13 mouse cellular contexts compared by ENCODE assay signal in genomic region chr7:137318383-137318775, GRCm38 (mm10). TPM values are rescaled to one million over a fixed set of nuclear protein-coding genes. Genes with fewer than 3 reads are reported as not detected.
DNase-seq lines count a peak whose midpoint lies in the region; ATAC-seq lines count a peak whose summit lies in the region.
"Had no signal": no experiment of that assay in that cellular context is flagged by ENCODE, and none has a peak within 500 bp of the region (broad histone marks: within the 10 kb centered on the region; RNA-seq: fewer than 3 reads in every experiment).

No protein-coding gene starts in this region.

- peaks cover 23% of the 10 kb centered on the region for H3K4me1 ChIP-seq in heart, embryonic 11.5 days (ENCODE audit: control insufficient read depth, insufficient read depth, low read length)
- H3K4me1 ChIP-seq in embryonic facial prominence, embryonic 15.5 days, result peaks cover 85% of the 10 kb centered on the region
- peaks cover 75% of the 10 kb centered on the region for H3K4me1 ChIP-seq in limb, embryonic 12.5 days (replicated peaks)
- H3K4me1 ChIP-seq in neural tube, embryonic 12.5 days, result peaks cover 75% of the 10 kb centered on the region

- no peaks in the 10 kb centered on the region for H3K36me3 ChIP-seq in heart, embryonic 11.5 days (ENCODE audit: control insufficient read depth, insufficient read depth, low read length)
- H3K36me3 ChIP-seq in embryonic facial prominence, embryonic 15.5 days, result no peaks in the 10 kb centered on the region
- no peaks in the 10 kb centered on the region for H3K36me3 ChIP-seq in limb, embryonic 12.5 days
- no peaks in the 10 kb centered on the region for H3K36me3 ChIP-seq in neural tube, embryonic 12.5 days
- H3K36me3 ChIP-seq: forebrain, embryonic 15.5 days had no signal

- DNase-seq in heart, postnatal 4 days, result no peak
- DNase-seq in Muller cell, postnatal 12 days (ENCODE audit: inconsistent ontology term), result no peak
- DNase-seq in gastrocnemius, adult 8-10 months (ENCODE audit: low spot score in 2 of 2), result no peak
- DNase-seq: cerebellum, postnatal 25 days had no signal

- no peak overlapping the region for H3K9ac ChIP-seq in heart, embryonic 11.5 days (ENCODE audit: low read depth, low read length)
- H3K9ac ChIP-seq in embryonic facial prominence, embryonic 15.5 days, result no peak overlapping the region
- peak overlapping the region; percentile 28; the same call in 1 of the 2 replicates for H3K9ac ChIP-seq in limb, embryonic 12.5 days (replicated peaks)
- no peak overlapping the region for H3K9ac ChIP-seq in neural tube, embryonic 12.5 days
- H3K9ac ChIP-seq: forebrain, embryonic 15.5 days had no signal

- no peak overlapping the region for H3K4me3 ChIP-seq in heart, embryonic 11.5 days (ENCODE audit: low read depth, low read length)
- no peak overlapping the region for H3K4me3 ChIP-seq in embryonic facial prominence, embryonic 15.5 days (replicated peaks)
- peak overlapping the region; percentile 93 for H3K4me3 ChIP-seq in limb, embryonic 12.5 days (replicated peaks)
- peak overlapping the region; percentile 26; the same call in 1 of the 2 replicates for H3K4me3 ChIP-seq in neural tube, embryonic 12.5 days
- H3K4me3 ChIP-seq: forebrain, embryonic 15.5 days had no signal

- H3K9me3 ChIP-seq in heart, embryonic 11.5 days (replicated peaks; ENCODE audit: control insufficient read depth, low read length), result no peaks in the 10 kb centered on the region
- no peaks in the 10 kb centered on the region for H3K9me3 ChIP-seq in embryonic facial prominence, embryonic 15.5 days (replicated peaks)
- H3K9me3 ChIP-seq in limb, embryonic 12.5 days, result no peaks in the 10 kb centered on the region
- no peaks in the 10 kb centered on the region for H3K9me3 ChIP-seq in neural tube, embryonic 12.5 days
- H3K9me3 ChIP-seq: forebrain, embryonic 15.5 days had no signal

- peak overlapping the region; percentile 52; the same call in 1 of the 2 replicates for H3K4me2 ChIP-seq in heart, embryonic 11.5 days
- H3K4me2 ChIP-seq in embryonic facial prominence, embryonic 15.5 days (replicated peaks), result peak overlapping the region; percentile 47; the same call in 1 of the 2 replicates
- peak overlapping the region; percentile 92 for H3K4me2 ChIP-seq in limb, embryonic 12.5 days
- H3K4me2 ChIP-seq in neural tube, embryonic 12.5 days (replicated peaks), result peak overlapping the region; percentile 64
- H3K4me2 ChIP-seq: forebrain, embryonic 15.5 days had no signal

- 5% methylated on average over 9 of the region's 9 CpGs for WGBS in heart, embryonic 11.5 days (ENCODE audit: insufficient replicate concordance)
- WGBS in embryonic facial prominence, embryonic 15.5 days, result 15% methylated on average over 9 of the region's 9 CpGs
- 6% methylated on average over 9 of the region's 9 CpGs for WGBS in limb, embryonic 12.5 days
- WGBS in neural tube, embryonic 12.5 days, result 5% methylated on average over 9 of the region's 9 CpGs

- no peak for ATAC-seq in heart, embryonic 11.5 days (replicated peaks; ENCODE audit: insufficient number of reproducible peaks, low FRiP score, low TSS enrichment)
- no peak for ATAC-seq in embryonic facial prominence, embryonic 15.5 days (ENCODE audit: insufficient number of reproducible peaks, low FRiP score, low TSS enrichment, low read depth)
- no peak for ATAC-seq in limb, embryonic 12.5 days (ENCODE audit: insufficient number of reproducible peaks, insufficient read depth, low FRiP score, low TSS enrichment, low read depth)
- ATAC-seq in neural tube, embryonic 12.5 days (ENCODE audit: low FRiP score, low read depth), result no peak
- no peak for ATAC-seq in activated CD4-positive, CD25-positive, alpha-beta regulatory T cell, adult 4 months
- ATAC-seq: forebrain, embryonic 15.5 days had no signal

- H3K27ac ChIP-seq in heart, embryonic 11.5 days (ENCODE audit: low read depth, low read length), result no peak overlapping the region
- H3K27ac ChIP-seq in embryonic facial prominence, embryonic 15.5 days (replicated peaks), result no peak overlapping the region
- H3K27ac ChIP-seq in limb, embryonic 12.5 days, result 0 out of 2 replicates have a peak overlapping the region, but pooled peaks have one; percentile 56
- no peak overlapping the region for H3K27ac ChIP-seq in neural tube, embryonic 12.5 days
- H3K27ac ChIP-seq: forebrain, embryonic 15.5 days; macrophage had no signal

- H3K27me3 ChIP-seq in heart, embryonic 11.5 days (ENCODE audit: control insufficient read depth, insufficient read depth, low read length), result peaks cover 97% of the 10 kb centered on the region
- H3K27me3 ChIP-seq in embryonic facial prominence, embryonic 15.5 days, result peaks cover 92% of the 10 kb centered on the region
- peaks cover 88% of the 10 kb centered on the region for H3K27me3 ChIP-seq in limb, embryonic 12.5 days
- H3K27me3 ChIP-seq in neural tube, embryonic 12.5 days (replicated peaks), result peaks cover 86% of the 10 kb centered on the region

RNA-seq across cellular contexts. Expression of gene Ebf3, which starts 4.1 kb away (rescaled TPM):
- polyA plus RNA-seq in heart, embryonic 11.5 days (2014; fragmentation: Nextera tagmentation; extraction: Ambion mirVana), result 0.90 and 1.6 TPM in 2 replicates
- 10 to 100 TPM; 18.7 to 20.1 TPM for total RNA-seq in heart, postnatal 4 days (2021)
- polyA plus RNA-seq in embryonic facial prominence, embryonic 15.5 days (2015; fragmentation: Nextera tagmentation; extraction: Ambion mirVana), result 6.4 and 6.7 TPM in 2 replicates
- 16.9 and 17.6 TPM in 2 replicates for polyA plus RNA-seq in limb, embryonic 12.5 days (2016; fragmentation: Nextera tagmentation; extraction: Ambion mirVana)
- 19.1 and 20.0 TPM in 2 replicates for polyA plus RNA-seq in neural tube, embryonic 12.5 days (2016; fragmentation: Nextera tagmentation; extraction: Ambion mirVana)
- polyA plus RNA-seq in activated CD4-positive, CD25-positive, alpha-beta regulatory T cell, adult 4 months (2017; shearing (Covaris generic)), result not detected
- total RNA-seq in gastrocnemius, adult 8-10 months (2022), result 1 to 10 TPM; 5.8 to 8.5 (median 7.1) TPM
- total RNA-seq: neutrophil, adult 5-6 weeks had no signal
- polyA plus RNA-seq: liver, embryonic 16.5 days; macrophage had no signal

Comparison
In these comparisons a context has a peak if more than half of its experiments do, and no peak if none do; other contexts are left out.
1. H3K4me3 ChIP-seq: peak in limb, embryonic 12.5 days (single experiment) and neural tube, embryonic 12.5 days (single experiment); none in heart, embryonic 11.5 days (single experiment) and embryonic facial prominence, embryonic 15.5 days (single experiment).
2. Peak in every context shown above with its lines, with median percentiles within 50 percentile points of each other: H3K4me2 ChIP-seq.